Mouse (Mus musculus) limb, embryonic 14.5 days (tissue): ENCODE measurements around the gene Rpl18. TPM values are rescaled to one million over a fixed set of nuclear protein-coding genes. Genes with fewer than 3 reads are reported as not detected.

Source experiments
- ATAC-seq: fragments of 200-750 bp; cut with Nextera tagmentation; 2 replicates; pipeline ENCODE4 v1.8.0; 2017; ENCODE audit warnings: low read depth, moderate number of reproducible peaks, moderate TSS enrichment; ENCODE audit not compliant: low FRiP score
- DNase-seq: peaks from one replicate; pipeline ENCODE4 v3.0.0-alpha.2; 2015; ENCODE audit warnings: low spot score
- H3K27ac ChIP-seq: fragments of 300-500 bp; sonication (generic); replicated peaks from 2 replicates; pipeline ENCODE4 v1.5.1; 2014; ENCODE audit warnings: low read depth, mild to moderate bottlenecking, low read length, moderate library complexity, mixed read lengths
- H3K27me3 ChIP-seq: fragments of 300-500 bp; sonication (generic); 2 replicates; pipeline ENCODE4 v1.6.1; 2014; ENCODE audit warnings: low read length, mixed read lengths; ENCODE audit not compliant: control insufficient read depth, insufficient read depth
- H3K36me3 ChIP-seq: fragments of 300-500 bp; sonication (generic); 2 replicates; pipeline ENCODE4 v1.6.1; 2014; ENCODE audit warnings: mild to moderate bottlenecking, low read length, moderate library complexity, mixed read lengths; ENCODE audit not compliant: control insufficient read depth, insufficient read depth
- H3K4me1 ChIP-seq: fragments of 300-500 bp; sonication (generic); 2 replicates; pipeline ENCODE4 v1.6.1; 2014; ENCODE audit warnings: antibody characterized with exemption, low read length, mixed read lengths; ENCODE audit not compliant: control insufficient read depth, insufficient read depth
- H3K4me2 ChIP-seq: fragments of 300-500 bp; sonication (generic); replicated peaks from 2 replicates; pipeline ENCODE4 v1.6.1; 2014; ENCODE audit warnings: low read depth, mild to moderate bottlenecking, low read length, moderate library complexity; ENCODE audit not compliant: severe bottlenecking
- H3K4me3 ChIP-seq: fragments of 300-500 bp; sonication (generic); replicated peaks from 2 replicates; pipeline ENCODE4 v1.5.1; 2014; ENCODE audit warnings: low read length
- H3K9ac ChIP-seq: fragments of 300-500 bp; sonication (generic); 2 replicates; pipeline ENCODE4 v1.6.1; 2014; ENCODE audit warnings: mild to moderate bottlenecking, low read depth, low read length, moderate library complexity; ENCODE audit not compliant: severe bottlenecking
- H3K9me3 ChIP-seq: fragments of 300-500 bp; sonication (generic); 2 replicates; pipeline ENCODE4 v1.6.1; 2016; ENCODE audit warnings: low read length; ENCODE audit not compliant: control insufficient read depth
- POLR2A ChIP-seq: fragments of 200-500 bp; IDR thresholded peaks from 2 replicates; pipeline ENCODE4 v1.8.0; 2012; ENCODE audit warnings: inconsistent platforms, mild to moderate bottlenecking, moderate library complexity, borderline replicate concordance; ENCODE audit not compliant: insufficient read depth, insufficient read length; ENCODE audit errors: extremely low read depth
- WGBS: fragments of 180-500 bp; shearing (Covaris S2); extraction: QIAGEN DNeasy Blood & Tissue Kit; methylation state at CpG from one replicate; pipeline ENCODE4 v1.1.7; 2014; 5-methylcytosine and 5-hydroxymethylcytosine counted together
- polyA plus RNA-seq, 2 experiments: library from polyadenylated mRNA; depleted of rRNA in 1 of 2; stranded (reverse) in 1 of 2; unstranded in 1 of 2; fragments of >200 nt; fragmentation: Nextera tagmentation in 1 of 2; extraction: Ambion mirVana in 1 of 2; gene quantifications; 2 replicates each; pipeline versions ENCODE4 v1.2.1 to v1.2.3; 2012 to 2014

Gene Rpl18
- polyA plus RNA-seq, 2 experiments: 1,196 to 1,246 TPM

- Histone ChIP-seq H3K9me3 (no peaks in the 10 kb centered on the region), H3K4me1 (peaks cover 32% of the 10 kb centered on the region), H3K4me3 (no peak overlapping the region), H3K9ac (no peak overlapping the region), H3K36me3 (peaks cover 48% of the 10 kb centered on the region), H3K27me3 (no peaks in the 10 kb centered on the region), H3K27ac (no peak overlapping the region), H3K4me2 (no peak overlapping the region)
- 93% methylated on average over 20 of the region's 20 CpGs for WGBS
- no peak for DNase-seq
- ATAC-seq: no peak
- TF ChIP-seq POLR2A: no peak
These were observed 4.6 kb upstream of the Rpl18 start for GRCm38 (mm10) chr7:45710477-45711191.

DNA sequence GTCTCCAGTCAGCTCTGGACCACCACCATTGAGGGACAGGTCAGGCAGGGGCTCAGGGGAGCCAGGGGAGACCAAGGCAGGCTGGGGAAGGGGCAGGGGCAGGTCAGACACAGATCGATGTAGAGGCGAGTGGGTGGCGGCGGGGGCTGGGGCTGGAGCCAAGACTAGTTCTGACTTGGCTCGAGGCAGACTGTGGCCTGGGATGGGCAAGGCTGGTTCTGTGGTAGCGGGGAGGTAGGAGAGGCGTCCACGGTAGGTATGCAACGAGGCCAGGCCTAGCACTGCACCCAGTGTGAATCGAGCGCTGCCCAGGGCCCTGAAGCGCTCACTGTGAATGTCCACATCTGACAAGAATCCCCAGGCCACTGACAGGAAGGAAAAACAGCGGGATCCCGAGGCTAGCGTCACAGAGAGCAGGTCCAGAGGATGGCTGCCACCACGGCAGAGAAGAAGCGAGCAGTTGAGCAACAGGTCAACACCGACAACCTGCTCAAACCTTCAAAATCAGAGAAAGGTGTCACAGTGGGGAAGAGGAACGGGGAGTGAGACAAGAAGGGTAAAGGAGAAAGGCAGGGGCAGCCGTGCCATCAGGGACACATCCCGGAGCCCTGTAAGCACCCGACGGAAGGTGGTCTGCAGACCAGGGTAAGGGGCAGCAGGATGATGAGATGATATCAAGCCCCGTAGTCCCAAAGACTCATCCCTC lies 3.8 kb upstream of the Rpl18 start:
- no peak for ATAC-seq
- no peak overlapping the region for H3K4me3 ChIP-seq
- 90% methylated on average over 24 of the region's 24 CpGs for WGBS

GRCm38 (mm10) chr7:45712022-45712757 lies 3.1 kb upstream of the Rpl18 start:
- peaks cover 39% of the 10 kb centered on the region for H3K4me1 ChIP-seq
- H3K27me3 ChIP-seq: no peaks in the 10 kb centered on the region
- DNase-seq (no peak), ATAC-seq (no peak)
- H3K4me3 ChIP-seq: no peak overlapping the region
- H3K27ac ChIP-seq: no peak overlapping the region
- H3K9me3 ChIP-seq: no peaks in the 10 kb centered on the region
- no peak overlapping the region for H3K9ac ChIP-seq
- no peak overlapping the region for H3K4me2 ChIP-seq
- peaks cover 48% of the 10 kb centered on the region for H3K36me3 ChIP-seq
- WGBS: 87% methylated on average over 21 of the region's 21 CpGs
- no peak for TF ChIP-seq POLR2A

More for the DNA sequence above, 3.8 kb upstream of the Rpl18 start:
- H3K4me1 ChIP-seq: peaks cover 37% of the 10 kb centered on the region
- no peak overlapping the region for H3K27ac ChIP-seq
- no peak overlapping the region for H3K4me2 ChIP-seq
- no peaks in the 10 kb centered on the region for H3K27me3 ChIP-seq
- H3K36me3 ChIP-seq: peaks cover 48% of the 10 kb centered on the region
- TF ChIP-seq POLR2A: no peak
- DNase-seq: no peak
- no peak overlapping the region for H3K9ac ChIP-seq
- no peaks in the 10 kb centered on the region for H3K9me3 ChIP-seq

- H3K36me3 ChIP-seq: peaks cover 48% of the 10 kb centered on the region
- peaks cover 27% of the 10 kb centered on the region for H3K4me1 ChIP-seq
- no peak overlapping the region for H3K4me3 ChIP-seq
- no peak overlapping the region for H3K4me2 ChIP-seq
- TF ChIP-seq POLR2A: no peak
- 95% methylated on average over 16 of the region's 16 CpGs for WGBS
- no peak overlapping the region for H3K27ac ChIP-seq
- no peaks in the 10 kb centered on the region for H3K27me3 ChIP-seq
- no peak overlapping the region for H3K9ac ChIP-seq
- H3K9me3 ChIP-seq: no peaks in the 10 kb centered on the region
- ATAC-seq: no peak
- no peak for DNase-seq
These were observed 1.9 kb upstream of the Rpl18 start for GRCm38 (mm10) chr7:45713396-45713795.

DNA sequence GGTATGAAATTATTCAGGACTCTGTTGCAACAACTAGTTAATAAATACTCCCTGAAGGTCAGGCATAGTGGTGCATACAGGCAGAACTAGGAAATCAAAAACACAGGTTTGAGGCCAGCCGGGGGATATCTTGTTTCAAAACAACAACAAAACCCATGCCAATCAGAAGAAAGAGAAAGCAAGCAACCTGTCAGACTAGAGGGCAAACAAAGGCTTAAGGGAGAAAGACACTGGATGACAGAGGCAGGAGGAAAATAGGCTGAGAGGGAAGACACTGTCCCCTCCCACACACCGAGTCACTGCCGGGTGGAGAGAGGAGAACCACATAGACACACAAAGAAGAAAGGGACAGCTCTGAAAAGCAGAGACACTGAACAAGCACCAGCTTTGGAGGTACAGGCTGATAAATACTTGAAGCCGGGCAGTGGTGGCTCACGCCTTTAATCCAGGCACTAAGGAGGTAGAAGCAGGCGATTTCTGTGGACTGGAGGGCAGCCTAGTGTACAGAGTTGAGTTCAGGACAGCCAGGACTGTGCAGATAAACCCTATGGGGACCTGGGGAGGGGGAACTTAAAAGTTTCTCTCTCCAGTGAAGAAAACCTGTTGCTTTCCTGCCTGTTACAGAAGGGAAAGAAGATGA lies 1.3 kb upstream of the Rpl18 start:
- TF ChIP-seq POLR2A: no peak
- H3K9ac ChIP-seq: no peak overlapping the region
- no peaks in the 10 kb centered on the region for H3K9me3 ChIP-seq
- ATAC-seq (no peak), DNase-seq (no peak)
- H3K4me2 ChIP-seq: peak overlapping the region; percentile 88
- H3K27me3 ChIP-seq: no peaks in the 10 kb centered on the region
- H3K4me3 ChIP-seq: peak overlapping the region; percentile 47
- peaks cover 28% of the 10 kb centered on the region for H3K4me1 ChIP-seq
- 91% methylated on average over 6 of the region's 6 CpGs for WGBS
- peaks cover 48% of the 10 kb centered on the region for H3K36me3 ChIP-seq
- H3K27ac ChIP-seq: no peak overlapping the region
